Mouse (Mus musculus): ENCODE data around the gene Fgfr3.

Fgfr3 gene

DNA sequence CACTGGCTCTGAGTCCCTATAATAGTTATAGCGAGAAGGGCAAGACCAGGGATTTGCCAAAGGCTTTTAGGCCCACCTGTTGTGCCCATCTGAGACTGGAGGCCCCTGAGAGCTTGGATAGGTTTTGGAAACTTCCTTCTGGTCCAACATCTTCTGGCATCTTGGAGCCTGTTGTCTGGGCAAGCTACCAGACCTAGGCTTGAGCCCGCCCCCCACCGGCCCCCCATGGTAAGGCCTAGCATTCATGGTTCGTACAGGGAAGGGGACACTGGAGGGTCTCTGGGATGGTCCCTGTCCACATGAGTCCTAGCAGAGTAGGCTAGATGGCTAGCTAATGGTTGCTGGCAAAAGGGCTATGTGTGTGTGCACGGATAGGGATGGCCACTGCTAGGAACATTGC lies 22.8 kb upstream of the Fgfr3 start:
- DNase-seq: no peak

DNA sequence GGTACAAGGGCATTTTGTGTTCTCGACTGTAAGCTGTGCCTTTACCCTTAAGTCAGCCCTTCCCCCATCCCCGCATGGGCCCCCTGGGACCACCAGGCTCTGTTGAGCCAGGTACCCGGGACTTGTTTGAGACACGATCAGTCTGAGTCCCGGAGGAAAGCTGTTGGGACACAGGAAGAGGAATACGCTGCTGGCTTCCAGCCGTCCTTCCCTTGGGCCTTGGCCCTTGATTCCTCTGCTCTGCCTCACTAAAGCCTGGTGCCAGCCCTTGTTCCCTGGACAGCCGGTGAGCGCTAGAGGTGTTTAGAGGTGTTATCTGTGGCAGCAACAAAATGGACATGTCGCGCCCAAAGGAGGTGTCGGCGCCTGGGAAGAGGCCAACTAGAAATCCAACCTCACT lies 21.5 kb upstream of the Fgfr3 start:
- DNase-seq: no peak

DNA sequence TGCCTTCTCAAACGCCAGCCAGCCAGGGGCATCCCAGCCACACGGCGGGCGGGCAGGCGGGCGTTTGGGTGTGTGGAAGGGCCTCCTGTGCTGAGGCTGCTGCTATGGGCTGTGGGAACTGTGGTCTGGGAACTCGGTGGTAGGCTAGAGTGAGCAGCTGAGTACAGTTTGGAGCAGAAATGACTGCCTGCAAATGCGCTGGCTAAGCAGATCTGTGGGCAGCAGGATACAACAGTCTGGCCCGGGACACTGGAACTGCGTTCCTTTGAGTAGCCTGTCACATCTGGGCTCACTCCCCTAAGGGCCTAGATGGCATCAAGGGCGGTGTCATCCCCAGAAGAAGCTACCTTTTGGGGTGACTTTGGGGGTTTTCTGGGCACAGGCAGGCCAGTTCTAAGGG lies 19.6 kb upstream of the Fgfr3 start:
- no peak for DNase-seq

DNA sequence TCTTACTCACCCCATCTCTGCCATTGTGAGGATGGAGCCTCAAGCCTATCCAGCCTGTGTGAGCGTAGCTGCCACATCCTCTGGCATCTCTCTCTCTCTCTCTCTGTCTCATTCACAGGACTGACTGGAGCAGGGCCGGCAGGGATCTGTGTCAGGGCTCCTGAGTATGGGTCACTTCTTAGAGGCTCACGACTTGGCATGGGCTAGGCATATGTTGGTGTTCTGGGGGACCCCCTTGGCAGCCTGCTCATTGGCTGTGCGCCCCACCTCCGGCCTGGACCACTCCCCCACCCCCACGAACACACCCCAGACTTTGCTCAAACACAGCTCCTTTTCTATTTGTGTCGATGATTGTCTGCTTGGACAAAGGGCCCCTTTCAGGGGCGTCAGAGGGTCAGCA lies 17.5 kb upstream of the Fgfr3 start:
- no peak for DNase-seq

DNA sequence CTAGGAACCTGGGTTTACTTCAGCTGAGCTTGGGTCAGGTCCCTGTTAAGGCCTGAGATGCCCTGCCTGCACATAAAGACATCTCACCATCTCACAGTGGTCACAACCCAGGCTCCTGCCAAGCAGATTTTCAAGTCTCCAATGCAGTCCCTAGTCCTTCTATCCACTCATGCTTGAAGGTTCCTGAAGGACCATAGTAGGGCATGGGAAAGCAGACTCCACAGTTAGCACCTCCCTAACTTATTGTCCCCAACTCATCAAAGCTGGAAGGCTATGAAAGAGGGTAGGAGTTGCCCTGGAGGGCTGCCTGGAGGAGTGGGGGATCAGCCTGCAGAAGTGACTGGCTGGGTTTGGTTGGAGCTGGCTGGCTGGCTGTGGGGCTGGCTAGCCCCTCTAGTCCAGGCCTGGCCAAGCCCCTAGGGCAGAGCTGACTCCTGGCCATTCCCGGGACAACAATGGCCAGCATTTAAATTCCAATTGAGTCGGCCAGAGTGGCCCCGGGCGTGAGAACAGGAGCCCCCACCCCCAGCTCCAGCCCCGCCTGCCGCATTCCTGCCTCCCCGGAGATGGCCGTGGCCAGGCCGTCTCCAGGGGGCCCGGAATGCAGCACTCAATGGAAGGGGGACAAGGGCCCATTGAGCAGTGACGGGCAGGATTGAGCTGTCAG lies 16.4 kb upstream of the Fgfr3 start:
- DNase-seq: no peak

DNA sequence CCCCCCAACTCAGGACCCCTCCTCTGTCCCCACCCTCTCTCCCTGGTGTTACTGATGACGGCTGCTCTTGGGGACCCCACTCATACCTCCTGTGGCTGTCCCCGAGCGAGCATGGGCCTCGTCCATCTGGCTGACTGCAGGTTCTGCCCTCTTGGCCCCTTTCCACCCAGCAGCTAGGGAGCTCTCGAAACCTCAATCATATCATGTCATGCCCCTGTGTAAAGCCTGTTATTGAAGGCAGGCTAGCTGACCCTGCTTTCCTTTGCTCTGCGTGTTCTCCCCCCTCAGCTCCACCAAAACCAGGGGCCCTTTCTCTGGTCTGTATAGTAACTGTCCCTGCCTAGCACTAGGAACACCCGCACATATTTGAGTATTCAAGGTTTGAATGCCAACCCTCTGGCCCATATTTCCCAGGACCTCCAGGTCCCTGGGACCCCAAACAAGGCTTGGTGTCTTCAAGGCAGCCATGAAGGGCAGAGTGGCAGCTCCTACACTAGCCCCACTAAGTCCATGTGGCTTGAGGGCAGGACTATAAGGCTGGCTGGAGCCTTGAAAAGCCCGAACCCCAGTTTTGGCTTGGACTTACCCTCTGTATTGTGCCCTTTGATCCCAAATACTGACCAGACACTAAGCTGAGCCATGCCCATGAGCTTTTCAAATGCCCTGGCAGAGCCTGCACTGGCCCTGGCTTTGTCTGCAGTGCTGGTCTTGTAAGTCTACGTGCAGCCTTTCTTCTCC lies 15.7 kb upstream of the Fgfr3 start:
- no peak for DNase-seq

DNA sequence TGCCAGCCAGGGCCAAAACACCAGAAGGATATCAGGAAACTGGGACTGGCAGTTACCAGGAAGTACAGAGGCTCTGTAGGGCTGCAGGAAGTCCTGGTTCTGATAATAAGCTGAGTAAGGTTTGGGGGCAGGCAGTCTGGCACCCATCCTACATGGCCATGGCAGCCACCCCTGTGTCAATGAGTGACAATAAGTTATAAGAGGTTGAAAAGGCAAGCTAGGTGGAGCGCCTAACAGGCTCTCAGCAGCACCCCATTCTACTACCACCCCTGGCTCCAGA lies 15.2 kb upstream of the Fgfr3 start:
- no peak for DNase-seq

DNA sequence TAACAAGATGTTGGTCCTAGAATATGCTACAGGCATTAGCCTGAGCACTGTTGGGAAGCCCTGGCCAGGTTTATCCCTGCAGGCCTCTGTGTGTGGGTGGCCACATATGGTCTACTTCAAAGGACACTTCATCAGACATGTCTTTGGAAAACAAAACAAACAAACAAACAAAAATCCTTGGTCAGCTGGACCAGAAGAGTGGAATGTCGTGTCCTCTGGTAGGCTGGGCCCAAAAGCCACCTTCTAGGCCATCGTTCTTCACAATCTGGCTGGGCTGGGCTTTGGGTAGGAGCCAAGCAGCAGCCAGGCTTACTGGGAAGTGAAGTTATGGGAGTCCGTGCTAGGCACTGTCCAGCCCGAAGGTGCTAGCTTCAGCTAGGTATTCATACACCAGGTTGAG lies 14.3 kb upstream of the Fgfr3 start:
- peak; percentile 38 for DNase-seq

DNA sequence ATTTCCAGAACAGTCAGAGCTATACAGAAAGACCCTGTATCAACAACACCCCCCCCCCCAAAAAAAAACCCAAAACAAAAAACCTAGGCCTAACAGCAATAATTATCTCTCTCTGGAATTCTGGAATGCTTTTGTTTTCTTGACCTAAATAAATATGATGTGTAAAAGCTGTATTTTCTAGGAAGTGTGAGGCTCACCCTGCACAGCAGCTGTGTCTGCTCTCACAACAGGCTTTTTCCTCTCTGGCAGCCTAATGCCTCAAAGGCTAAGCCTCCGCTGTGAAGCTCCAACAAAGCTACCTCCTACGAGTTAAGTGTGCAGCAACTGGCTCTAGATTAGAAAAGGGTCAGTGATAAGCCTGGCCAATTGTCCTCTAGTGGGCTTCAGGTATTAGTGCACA lies 12.4 kb upstream of the Fgfr3 start:
- no peak for DNase-seq

DNA sequence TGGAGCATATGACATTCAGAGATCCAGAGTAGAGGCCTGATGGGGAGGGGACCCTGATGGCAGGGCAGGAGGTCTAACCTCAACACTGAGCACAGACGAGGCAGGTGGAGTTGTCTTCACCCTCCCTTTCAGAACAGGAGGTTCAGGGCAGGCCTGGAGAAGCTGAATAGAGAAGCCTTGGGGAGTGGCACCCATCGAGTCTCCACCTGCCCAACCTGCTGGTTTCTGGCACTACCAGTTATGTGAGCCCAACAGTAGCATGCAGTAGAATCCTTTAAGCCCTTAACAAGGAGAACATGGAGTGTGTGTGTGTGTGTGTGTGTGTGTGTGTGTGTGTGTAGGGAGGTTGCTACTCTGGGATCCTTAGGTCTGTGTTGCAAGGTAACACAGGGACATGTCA lies 8.9 kb upstream of the Fgfr3 start:
- DNase-seq: no peak

DNA sequence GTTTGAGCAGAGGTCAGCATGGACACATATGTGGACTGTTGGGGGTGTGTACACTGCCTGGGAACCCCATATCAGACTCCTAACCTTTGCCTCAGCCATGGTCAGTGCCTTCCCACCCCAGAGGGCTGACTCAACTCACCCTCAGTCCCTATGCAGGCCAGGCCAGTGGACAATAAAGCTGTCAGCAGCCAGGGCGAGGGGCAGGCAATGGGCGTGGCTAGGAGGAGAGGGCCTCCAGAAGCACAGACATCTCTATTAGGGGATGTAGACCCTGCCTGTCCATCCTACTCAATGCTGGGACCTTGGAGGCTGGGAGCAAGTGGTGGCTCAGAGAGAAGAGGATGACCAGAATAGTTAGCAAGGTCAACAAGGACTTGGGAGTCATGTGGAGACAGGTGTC lies 6.3 kb upstream of the Fgfr3 start:
- DNase-seq: no peak

DNA sequence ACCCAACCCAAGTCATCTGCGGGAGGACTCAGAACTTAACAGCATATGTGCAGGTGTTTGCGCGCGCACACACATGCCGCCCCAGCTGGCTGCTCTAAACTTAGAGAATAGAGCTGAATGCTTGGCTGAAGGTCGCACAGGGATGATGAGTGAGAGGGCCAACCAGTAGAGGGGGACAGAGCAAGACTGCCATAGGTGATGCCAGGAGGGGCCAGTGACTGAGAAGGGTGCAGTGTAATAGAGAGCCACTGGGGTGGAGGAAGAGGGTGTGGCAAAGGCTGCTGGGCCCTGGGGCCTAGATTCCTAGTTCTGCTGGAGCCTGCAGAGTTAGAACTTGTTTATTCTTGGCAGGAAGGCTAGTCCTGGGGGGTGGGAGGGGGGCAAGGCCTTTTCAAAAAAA lies 5.0 kb upstream of the Fgfr3 start:
- no peak for DNase-seq

DNA sequence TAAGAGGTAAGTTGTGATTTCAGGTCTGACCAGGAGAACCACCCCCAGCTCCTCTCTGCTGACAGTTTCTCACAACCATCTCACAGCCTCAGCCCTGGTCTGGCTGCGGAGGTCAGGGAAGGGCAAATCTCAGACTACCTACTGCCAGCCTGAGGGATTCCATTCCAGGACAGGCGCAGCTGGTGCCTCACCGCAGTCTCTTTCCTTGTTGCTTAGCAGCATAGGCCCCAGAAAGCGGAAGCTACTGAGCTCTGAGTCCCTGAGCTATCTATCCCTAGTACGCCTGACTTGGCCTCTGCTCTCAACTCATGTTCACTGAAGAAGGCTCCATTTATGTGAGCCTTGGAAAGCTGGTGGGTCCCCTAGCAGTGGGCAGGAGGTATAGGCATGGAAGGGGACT lies 3.0 kb upstream of the Fgfr3 start:
- DNase-seq: no peak

DNA sequence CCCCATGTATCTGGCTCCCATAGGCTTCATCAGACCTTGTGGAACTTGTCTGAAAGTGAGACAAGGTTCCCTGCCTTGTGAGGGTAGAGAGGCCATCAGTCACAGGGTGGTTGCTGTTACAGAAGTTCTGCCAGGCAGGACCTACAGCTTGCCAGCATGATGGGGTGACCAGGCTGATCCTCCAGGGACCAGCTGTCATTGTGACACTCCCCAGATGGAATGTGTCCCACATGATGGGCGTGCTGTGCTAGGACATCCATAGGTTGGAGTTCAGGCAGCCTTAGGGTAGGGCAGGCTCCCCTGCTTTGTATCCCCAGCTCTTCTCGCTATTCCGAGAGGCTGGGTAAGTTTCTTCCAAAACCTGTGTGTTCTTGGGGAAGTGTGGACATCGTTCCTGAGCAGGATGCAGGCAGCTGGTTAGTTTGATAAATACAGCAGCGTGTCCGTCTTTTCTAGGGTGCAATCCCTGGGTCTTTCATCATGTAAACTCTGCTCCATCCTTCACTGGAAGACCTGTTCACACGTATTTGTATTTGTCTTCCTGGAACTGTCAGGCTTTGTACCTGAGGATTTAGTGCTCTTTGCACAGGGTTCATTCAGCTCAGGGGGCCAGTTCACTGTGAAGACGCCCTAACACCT lies 503 bp upstream of the Fgfr3 start:
- no peak for DNase-seq

DNA sequence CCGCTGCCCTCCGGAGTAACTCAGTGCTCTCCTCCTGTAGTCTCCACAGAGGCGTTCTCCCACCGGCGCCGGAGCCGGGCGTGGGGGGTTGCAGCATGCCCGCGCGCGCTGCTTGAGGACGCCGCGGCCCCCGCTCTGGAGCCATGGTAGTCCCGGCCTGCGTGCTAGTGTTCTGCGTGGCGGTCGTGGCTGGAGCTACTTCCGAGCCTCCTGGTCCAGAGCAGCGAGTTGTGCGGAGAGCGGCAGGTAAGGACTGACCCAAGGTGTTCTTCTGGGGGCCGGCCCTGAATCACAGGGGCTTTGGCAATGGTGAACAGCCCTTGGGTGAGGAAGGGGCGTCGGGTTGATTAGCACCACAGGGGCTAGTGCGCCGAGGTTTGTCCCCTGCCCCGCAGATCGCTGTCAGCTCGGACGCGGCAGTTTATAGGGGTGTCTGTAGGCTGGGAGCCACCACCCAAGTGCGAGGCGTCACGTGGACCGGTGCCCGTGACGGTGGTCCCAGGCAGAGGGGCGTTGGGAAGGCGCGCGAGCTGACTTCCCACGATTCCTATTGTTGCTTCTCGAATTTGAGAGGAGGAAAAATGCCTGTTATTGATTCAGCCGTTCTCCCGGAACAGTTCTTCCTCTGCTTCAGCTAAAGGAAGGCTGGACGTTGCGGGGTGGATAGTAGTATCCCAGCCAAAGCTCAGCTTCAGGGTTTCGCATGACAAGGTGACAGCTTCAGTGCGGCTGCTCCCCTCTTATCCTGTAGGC lies 968 bp downstream of the Fgfr3 start:
- DNase-seq: no peak

DNA sequence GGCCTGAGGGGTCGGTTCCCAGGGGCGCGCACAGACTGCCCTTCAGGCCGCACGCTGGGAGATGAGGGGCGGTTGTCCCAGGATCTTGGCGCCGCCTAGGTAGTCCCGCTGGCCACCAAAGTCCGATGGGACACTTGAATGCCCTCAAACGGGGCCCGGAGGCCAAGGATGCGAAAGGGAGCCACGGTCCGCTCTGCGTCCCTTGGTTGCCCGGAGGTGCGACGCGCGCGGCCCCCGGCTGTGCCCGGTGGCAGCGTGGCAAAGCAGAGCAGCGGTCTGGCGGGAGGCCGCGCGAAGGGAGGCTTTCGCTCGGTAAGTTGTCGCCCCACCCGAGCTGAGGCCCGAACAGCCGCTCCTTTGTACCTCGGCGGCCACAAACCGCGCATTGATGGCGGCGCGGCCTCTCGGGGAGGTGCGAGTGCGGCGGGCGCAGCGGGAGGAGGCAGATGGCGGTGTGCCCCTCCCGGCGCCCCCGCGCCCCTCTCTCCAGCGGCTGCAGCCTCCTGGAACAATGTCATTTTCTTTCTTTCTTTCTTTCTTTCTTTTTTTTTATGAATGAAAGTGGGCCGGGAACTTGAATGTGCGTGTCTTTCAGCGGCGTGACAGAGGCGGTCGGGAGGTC lies 1.7 kb downstream of the Fgfr3 start:
- DNase-seq: no peak

DNA sequence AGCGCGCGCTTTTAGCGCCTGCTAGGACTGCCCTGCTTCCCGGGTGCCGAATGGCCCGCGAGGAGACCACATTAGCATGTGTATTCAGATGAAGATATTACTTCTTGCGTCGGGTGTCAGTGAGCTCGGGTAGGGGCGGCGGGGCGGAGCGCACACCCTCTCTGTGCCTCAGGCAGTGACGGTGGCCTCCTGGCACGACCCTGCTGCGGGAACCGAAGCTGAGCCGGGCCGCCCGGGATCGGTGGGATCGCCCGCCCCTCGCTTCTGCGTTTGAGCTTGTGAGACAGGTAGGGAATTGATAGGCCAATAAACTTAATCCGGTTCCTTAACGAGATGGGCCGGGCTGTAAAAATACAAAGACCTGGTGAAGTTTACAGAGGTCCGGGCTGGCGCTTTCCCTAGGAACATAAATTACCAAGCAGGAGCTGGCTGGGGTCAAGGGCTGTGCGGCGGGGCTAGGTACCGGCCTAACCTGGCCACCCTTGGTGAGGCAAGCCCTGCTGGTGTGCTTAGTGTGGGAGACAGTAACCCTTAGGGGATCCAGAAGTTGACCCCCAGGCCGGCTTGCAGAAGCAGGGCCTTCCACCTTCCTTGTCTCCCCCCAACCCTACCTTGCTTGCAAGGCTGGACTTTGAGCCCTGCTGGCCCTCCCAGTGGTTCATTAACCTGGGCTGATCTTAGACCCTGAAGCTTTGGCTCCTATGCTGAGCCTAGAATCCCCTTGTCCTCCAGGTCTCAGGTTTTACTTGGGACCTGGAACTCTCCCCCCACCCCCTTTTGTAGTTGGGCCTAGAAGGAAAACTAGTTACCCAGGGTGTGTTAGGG lies 2.4 kb downstream of the Fgfr3 start:
- DNase-seq: peak; percentile 86

DNA sequence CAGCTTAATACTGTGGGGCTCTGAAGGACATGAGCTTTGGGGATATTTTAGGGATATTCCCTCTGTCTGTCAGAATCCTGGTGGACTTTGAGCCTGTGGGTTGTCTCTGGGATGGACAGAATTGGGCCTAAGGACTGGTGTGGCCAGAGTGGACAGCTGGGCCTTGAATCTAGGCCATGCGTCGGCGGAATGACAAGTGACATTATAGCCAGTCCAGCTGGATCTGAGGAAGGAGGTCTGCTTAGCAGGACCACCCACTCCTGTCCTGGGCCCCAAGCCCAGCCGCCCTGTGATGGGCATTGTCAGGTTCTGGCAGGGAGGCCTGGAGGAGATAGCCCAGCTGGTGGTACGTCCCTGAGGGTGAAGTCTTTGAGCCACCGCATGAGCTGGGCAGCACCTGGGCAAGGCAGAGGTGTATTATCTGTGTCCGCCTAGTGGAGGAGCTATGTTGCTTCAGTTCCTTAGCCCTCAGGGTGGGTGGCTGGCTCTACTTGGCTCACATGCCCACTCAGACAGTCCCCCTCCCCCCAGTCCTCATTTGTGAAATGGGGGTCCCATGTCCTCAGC lies 4.7 kb downstream of the Fgfr3 start:
- no peak for DNase-seq

DNA sequence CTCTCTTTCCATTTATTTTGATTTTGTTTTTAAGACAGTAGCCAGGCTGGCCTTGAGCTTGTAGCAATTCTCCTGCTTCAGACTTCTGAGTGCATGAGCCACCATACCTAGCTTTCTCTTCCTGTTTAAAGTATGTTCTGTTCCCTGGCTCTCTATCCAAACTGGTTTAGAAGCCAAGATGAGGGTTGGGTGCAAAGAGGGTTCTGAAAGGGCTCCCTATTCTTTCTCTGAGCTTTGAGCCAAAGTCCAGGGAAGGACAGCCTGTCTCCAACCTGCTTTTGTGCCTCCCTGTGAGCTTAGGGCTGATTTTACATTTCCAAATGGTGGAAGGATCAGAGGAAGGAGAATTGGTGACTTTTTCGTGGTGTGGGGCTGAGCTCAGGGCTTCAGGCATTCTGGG lies 5.4 kb downstream of the Fgfr3 start:
- no peak for DNase-seq

DNA sequence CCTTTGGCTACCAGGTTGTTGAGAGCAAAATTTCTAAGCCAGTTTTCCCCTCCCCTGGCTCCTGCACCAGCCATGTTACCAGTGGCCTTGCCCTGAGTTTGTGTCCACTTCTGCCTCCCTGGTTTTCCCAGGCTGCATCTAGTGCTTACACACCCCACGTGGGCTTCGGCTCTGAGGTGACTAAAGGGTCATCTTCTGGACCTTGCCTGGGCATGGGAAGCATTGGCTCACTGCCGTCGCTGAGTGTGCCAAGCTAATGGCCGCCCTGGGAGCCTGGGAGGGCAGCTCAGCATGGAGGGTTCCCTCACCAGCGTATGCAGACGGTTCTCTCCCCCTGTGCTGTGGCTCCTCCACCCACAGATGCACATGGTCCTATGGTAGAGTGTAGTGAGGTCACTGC lies 7.4 kb downstream of the Fgfr3 start:
- DNase-seq: peak; percentile 88

DNA sequence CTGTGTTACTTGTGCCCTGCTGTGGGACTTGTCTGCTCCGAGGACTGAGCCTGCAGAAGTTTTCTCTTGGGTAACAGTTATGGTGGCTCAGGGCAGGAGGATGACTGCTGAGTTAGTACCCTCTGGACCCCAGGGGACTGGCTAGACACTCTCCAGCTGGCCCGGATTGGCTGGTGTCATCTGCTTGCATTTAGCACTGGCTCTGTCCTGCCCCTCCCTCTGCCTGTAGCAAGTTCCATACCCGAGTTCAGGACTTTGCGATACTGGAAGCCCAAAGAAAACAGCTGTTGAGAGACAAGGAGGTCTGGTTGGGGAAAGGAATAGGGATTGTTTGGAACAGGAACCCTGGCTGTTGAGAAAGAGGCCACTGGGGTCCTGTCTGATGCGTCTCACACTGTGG lies 9.0 kb downstream of the Fgfr3 start:
- no peak for DNase-seq

DNA sequence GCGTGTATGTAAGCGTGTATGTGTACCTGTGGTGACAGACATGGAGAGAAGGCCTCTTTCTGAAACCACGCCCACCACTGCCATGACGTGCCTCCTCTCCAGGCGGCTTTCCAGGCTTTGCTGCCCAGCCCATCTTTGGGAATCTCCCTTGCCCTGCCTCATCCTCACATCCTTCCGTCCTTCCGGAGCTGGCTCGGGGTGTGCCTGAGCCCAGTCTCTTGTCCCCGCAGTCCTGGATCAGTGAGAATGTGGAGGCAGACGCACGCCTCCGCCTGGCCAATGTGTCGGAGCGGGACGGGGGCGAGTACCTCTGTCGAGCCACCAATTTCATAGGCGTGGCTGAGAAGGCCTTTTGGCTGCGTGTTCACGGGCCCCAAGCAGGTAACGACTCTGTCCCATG lies 9.6 kb downstream of the Fgfr3 start:
- no peak for DNase-seq
